Mouse (Mus musculus) layer of hippocampus, adult 8-10 months (tissue): ENCODE measurements around the gene Olfr718-ps1. TPM values are rescaled to one million over a fixed set of nuclear protein-coding genes. Genes with fewer than 3 reads are reported as not detected.
"Not testable (repeated sequence)": the region's sequence is repeated elsewhere in the genome, so short reads cannot be mapped to it uniquely, and the experiment has no call there.

Source experiments
- DNase-seq, 2 experiments: peaks; one replicate each; pipeline ENCODE4 v3.0.0; 2022; ENCODE audit warnings: low spot score in 2 of 2
- total RNA-seq, 4 experiments: library from RNA; stranded (reverse); gene quantifications; 2 replicates each; pipeline ENCODE4 v1.2.4; 2022

Gene Olfr718-ps1
- under 1 TPM; 0.09 to 0.29 (median 0.16) TPM for total RNA-seq

GRCm38 (mm10) chr5:143147481-143147880 is at the start of gene Olfr718-ps1:
Gene Olfr718-ps1 (minus strand): TSS chr5:143147581.
- DNase-seq = no peak

- DNase-seq = no peak
Observed at GRCm38 (mm10) chr5:143196506-143196905, 49.1 kb upstream of the Olfr718-ps1 start.

DNA sequence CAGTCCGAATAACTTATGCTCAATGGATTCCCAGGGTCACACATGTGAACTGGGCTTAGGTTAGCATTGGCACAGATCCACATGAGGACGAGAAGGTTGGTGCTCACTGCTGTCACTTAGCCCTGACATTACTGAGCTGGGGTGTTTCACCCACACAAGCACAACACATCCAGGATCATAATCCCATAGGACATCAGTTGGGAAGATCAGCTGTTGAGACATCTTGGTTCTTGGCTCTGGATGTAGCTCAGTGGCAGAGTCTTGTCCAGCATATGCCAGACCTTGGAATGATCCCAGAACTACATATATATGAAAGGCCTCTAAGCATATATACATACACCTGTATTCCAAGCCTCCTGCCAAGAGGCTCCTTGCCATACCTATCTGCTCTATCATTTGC is 47.8 kb upstream of the Olfr718-ps1 start:
- DNase-seq = no peak

GRCm38 (mm10) chr5:143194747-143195146 is 47.4 kb upstream of the Olfr718-ps1 start:
- not testable (repeated sequence) for DNase-seq

GRCm38 (mm10) chr5:143192806-143193205 is 45.4 kb upstream of the Olfr718-ps1 start:
- no peak for DNase-seq

DNA sequence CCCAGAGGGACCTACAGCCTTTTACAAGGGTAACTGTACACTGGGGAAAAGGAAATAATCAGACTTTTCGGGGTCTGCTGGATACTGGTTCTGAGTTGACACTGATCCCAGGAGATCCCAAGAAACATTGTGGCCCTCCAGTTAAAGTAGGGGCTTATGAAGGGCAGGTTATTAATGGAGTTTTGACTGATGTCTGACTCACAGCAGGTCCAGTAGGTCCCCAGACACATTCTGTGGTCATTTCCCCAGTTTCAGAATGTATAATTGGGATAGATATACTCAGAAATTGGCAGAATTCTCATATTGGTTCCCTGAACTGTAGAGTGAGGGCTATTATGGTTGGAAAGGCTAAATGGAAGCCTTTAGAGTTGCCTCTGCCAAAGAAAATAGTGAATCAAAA is 40.6 kb upstream of the Olfr718-ps1 start:
- not testable (repeated sequence) for DNase-seq

DNA sequence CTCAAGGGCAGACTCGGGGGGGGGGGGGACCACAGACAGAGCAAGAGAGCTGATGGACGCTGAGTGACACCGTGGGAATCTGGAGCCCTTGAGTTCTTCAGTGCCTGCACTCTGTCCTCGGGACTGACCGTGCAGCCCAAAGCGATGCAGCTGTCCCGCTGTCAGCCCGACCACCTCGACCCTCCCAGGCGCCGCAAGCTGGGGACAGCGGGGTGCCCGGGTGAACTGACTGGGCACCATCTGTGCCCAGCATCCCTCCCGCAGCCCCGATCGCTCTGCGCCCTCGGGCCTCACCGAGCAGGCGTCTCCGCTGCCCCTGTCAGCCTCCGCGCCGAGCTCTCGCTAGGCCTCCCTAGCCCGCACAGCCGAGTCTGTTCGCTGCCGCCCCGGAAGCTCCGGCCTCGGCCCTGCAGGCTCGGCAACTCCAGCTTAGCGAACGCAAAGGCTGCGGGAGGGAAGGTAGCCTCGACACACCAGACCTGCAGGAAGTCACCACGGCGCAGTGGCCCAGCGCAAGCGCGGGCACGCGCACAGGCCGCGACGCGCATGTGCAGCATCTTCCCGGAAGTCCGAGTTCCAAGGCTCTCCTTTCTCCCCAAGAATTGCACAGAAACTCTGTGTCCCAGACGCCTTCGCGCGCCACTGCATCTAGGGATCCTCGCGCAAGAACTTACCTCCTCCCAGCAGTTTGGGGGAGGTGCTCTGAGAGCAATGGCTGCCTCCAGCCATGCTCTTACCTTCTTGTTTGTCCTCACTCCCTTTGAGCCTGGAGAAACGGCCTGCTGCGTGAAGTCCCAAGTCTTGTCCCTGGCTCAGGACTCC is 33.1 kb upstream of the Olfr718-ps1 start, which contains the start of the genes Rbak and Spdye4b:
Gene Rbak (minus strand): TSS at position 521 of the 822 bp plus-strand sequence.
Gene Spdye4b (plus strand): TSS at position 763 of the 822 bp plus-strand sequence.
- peak; percentile 94 to 95 for DNase-seq

DNA sequence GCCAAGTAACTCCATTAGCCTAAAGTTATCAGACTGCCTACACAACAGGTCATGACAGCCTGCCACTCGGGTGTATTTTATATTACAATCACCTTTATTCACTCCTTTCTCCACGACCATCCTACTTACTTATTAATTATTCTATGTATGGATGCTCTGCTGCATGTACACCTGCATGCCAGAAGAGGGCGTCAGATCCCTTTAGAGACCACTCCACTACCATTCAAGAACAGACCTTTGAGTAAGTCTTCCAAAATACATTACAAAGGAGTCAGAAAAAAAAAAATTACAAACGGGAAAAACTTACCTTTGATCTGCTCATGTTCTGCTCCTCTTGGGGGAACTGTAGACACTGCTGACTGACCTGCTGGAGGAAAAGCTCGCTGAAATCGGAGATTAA is 31.8 kb upstream of the Olfr718-ps1 start:
- no peak for DNase-seq

- DNase-seq = no peak
Observed at GRCm38 (mm10) chr5:143177541-143178200, 30.3 kb upstream of the Olfr718-ps1 start.

- DNase-seq = no peak
Observed at GRCm38 (mm10) chr5:143175970-143176369, 28.6 kb upstream of the Olfr718-ps1 start.

- DNase-seq = no peak
Observed at GRCm38 (mm10) chr5:143165508-143166070, 18.2 kb upstream of the Olfr718-ps1 start.

DNA sequence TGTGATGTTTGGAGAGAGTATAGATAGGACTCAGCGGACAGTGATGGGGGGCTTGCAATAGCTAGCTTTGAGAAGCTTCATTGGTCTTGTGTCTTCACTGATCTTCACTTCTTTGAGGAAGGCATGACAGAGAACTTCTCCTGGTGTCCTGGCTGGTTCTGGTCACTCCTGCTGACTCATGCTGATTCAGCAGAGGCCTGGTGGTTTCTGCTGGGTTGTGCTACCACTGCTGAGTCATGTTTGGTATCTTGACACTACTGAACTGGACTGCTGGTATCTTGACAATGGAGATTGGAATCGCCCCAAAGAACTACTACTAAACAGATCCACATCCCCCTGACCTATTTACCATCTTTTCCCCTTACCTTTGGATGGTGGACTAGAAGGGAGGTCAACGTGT is 8.2 kb upstream of the Olfr718-ps1 start:
- DNase-seq = no peak

GRCm38 (mm10) chr5:143153756-143154155 is 6.4 kb upstream of the Olfr718-ps1 start:
- DNase-seq = no peak

DNA sequence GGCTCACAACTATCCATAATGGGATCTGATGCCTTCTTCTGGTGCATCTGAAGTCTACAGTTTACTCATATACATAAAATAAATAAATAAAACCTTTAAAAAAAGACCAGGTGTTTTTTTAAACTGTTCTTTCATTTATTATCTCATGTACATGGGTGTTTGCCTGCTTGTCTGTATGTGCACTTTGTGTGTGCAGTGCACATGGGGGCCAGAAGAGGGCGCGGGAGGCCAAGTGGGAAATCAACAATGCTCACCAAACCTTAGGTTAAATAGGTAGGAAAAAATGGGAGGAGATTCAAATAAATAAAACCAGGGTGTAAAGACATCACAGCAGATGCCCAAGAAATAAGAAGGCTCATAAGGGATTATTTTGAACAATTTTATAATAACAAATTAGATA is 2.7 kb upstream of the Olfr718-ps1 start:
- no peak for DNase-seq

- no peak for DNase-seq
Observed at GRCm38 (mm10) chr5:143149536-143149935, 2.2 kb upstream of the Olfr718-ps1 start.

DNA sequence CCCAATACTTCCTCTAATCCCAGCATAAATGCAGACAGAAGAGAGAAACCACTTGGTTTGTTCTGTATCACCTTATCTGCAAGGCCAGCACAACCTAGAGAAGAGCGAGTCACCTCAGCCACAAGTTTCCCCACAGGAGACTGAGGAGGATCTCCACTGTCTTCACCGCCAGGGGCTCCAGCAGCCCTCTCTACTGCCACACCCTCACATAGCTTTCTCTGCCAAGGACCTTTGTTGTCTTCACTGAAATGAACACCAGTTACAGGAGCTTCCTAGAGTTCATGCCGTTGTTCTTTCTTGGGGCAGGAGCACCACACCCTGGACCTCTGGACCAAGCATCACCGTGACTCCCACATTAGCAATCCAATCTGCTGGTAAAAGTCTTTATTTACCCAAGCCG is 1.3 kb upstream of the Olfr718-ps1 start:
- no peak for DNase-seq

DNA sequence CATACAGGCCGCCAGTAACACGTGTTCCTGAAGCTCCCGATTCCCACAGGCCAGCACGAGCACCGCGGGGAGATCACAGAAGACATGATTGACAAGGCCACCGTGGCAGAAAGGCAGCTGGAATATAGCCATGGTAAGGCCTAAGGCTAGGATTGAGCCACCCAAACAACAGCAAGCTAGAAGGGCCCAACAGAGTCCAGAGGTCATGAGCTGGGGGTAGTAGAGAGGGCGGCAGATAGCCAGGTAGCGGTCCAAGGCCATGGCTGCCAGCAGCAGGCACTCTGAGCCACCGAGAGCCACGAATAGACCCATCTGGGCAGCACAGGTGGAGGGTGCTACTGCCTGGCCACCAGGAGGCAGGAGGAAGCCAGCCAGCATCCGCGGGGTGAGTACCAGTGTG is 9.8 kb downstream of the Olfr718-ps1 start:
- DNase-seq = no peak

- no peak for DNase-seq
Observed at GRCm38 (mm10) chr5:143135042-143135441, 12.3 kb downstream of the Olfr718-ps1 start.

- not testable (repeated sequence) for DNase-seq
Observed at GRCm38 (mm10) chr5:143134216-143135010, 13.0 kb downstream of the Olfr718-ps1 start.

DNA sequence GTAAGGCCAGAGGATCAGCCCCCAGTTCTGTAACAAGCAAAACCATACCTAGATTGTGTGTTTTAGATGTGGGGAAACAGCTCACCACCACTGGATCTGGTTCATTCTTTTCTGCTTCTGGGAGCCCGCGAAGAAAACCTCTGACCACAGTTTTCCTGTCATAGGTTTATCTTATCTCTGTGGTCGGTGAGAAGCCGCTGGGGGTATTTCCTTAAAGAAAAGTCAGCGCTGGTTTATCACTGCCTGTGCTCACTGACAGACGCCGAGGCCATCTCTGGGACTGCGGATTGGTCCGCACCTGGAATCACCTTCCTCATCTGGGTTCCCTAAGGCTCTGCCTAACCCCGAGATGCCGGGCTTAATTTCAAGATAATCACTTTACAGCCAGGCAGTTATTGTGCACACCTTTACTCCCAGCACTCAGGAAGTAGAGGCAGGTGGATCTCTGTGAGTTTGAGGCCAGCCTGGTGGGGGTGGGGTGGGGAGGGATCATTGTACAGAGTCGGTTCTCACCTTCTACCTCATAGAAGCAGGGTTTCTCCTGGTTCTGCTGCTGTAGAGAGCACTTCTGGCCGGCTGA is 14.4 kb downstream of the Olfr718-ps1 start:
- DNase-seq = no peak

- DNase-seq = no peak
Observed at GRCm38 (mm10) chr5:143130342-143130741, 17.0 kb downstream of the Olfr718-ps1 start.
